Mouse (Mus musculus): Measurements from ENCODE around the gene Itpr1. TPM values are rescaled to one million over a fixed set of nuclear protein-coding genes. Genes with fewer than 3 reads are reported as not detected.

Gene Itpr1
- polyA plus RNA-seq, 1 experiment from 2014 or later = 5.4 TPM

GRCm38 (mm10) chr6:108436608-108437007 is 223.7 kb downstream of the Itpr1 start:
- ATAC-seq = no peak
- Histone ChIP-seq H3K9ac (no peak overlapping the region), H3K27me3 (replicated peaks) (no peaks in the 10 kb centered on the region), H3K4me3 (no peak overlapping the region), H3K4me2 (no peak overlapping the region), H3K27ac (no peak overlapping the region), H3K9me3 (replicated peaks) (0 out of 2 replicates have a peak, but pooled peaks cover 6% of the 10 kb centered on the region), H3K36me3 (peaks cover 16% of the 10 kb centered on the region), H3K4me1 (no peaks in the 10 kb centered on the region)
- 46% methylated on average over 5 of the region's 5 CpGs for WGBS (ENCODE audit: insufficient replicate concordance)

GRCm38 (mm10) chr6:108441290-108441689 is 228.4 kb downstream of the Itpr1 start:
- Histone ChIP-seq H3K9me3 (replicated peaks) (0 out of 2 replicates have a peak, but pooled peaks cover 6% of the 10 kb centered on the region), H3K4me1 (no peaks in the 10 kb centered on the region), H3K27ac (no peak overlapping the region), H3K36me3 (peaks cover 16% of the 10 kb centered on the region), H3K9ac (no peak overlapping the region), H3K4me3 (no peak overlapping the region), H3K4me2 (no peak overlapping the region), H3K27me3 (replicated peaks) (no peaks in the 10 kb centered on the region)
- WGBS (ENCODE audit: insufficient replicate concordance) = 82% methylated on average over 2 of the region's 2 CpGs
- ATAC-seq = no peak

GRCm38 (mm10) chr6:108442291-108442690 is 229.4 kb downstream of the Itpr1 start:
- Histone ChIP-seq H3K4me1 (no peaks in the 10 kb centered on the region), H3K27me3 (replicated peaks) (no peaks in the 10 kb centered on the region), H3K4me2 (no peak overlapping the region), H3K27ac (no peak overlapping the region), H3K36me3 (peaks cover 16% of the 10 kb centered on the region), H3K4me3 (no peak overlapping the region), H3K9ac (no peak overlapping the region), H3K9me3 (replicated peaks) (0 out of 2 replicates have a peak, but pooled peaks cover 6% of the 10 kb centered on the region)
- ATAC-seq = no peak
- 68% methylated on average over 3 of the region's 3 CpGs for WGBS (ENCODE audit: insufficient replicate concordance)

GRCm38 (mm10) chr6:108444435-108444834 is 231.5 kb downstream of the Itpr1 start:
- 71% methylated on average over 7 of the region's 7 CpGs for WGBS (ENCODE audit: insufficient replicate concordance)
- Histone ChIP-seq H3K4me2 (no peak overlapping the region), H3K9ac (no peak overlapping the region), H3K4me3 (no peak overlapping the region), H3K27me3 (replicated peaks) (no peaks in the 10 kb centered on the region), H3K36me3 (peaks cover 16% of the 10 kb centered on the region), H3K4me1 (0 out of 2 replicates have a peak, but pooled peaks cover 11% of the 10 kb centered on the region), H3K27ac (no peak overlapping the region), H3K9me3 (replicated peaks) (0 out of 2 replicates have a peak, but pooled peaks cover 6% of the 10 kb centered on the region)
- ATAC-seq = no peak

GRCm38 (mm10) chr6:108445006-108445405 is 232.1 kb downstream of the Itpr1 start:
- Histone ChIP-seq H3K36me3 (peaks cover 14% of the 10 kb centered on the region), H3K4me1 (0 out of 2 replicates have a peak, but pooled peaks cover 11% of the 10 kb centered on the region), H3K4me2 (no peak overlapping the region), H3K9me3 (replicated peaks) (0 out of 2 replicates have a peak, but pooled peaks cover 6% of the 10 kb centered on the region), H3K4me3 (no peak overlapping the region), H3K27ac (no peak overlapping the region), H3K9ac (no peak overlapping the region), H3K27me3 (replicated peaks) (no peaks in the 10 kb centered on the region)
- ATAC-seq = no peak
- 49% methylated on average over 7 of the region's 7 CpGs for WGBS (ENCODE audit: insufficient replicate concordance)

GRCm38 (mm10) chr6:108446766-108447165 is 233.9 kb downstream of the Itpr1 start:
- no peaks in the 10 kb centered on the region for H3K27me3 ChIP-seq (replicated peaks)
- no peak overlapping the region for H3K4me2 ChIP-seq
- 0 out of 2 replicates have a peak, but pooled peaks cover 5% of the 10 kb centered on the region for H3K36me3 ChIP-seq
- no peak for ATAC-seq
- H3K9ac ChIP-seq = no peak overlapping the region
- no peak overlapping the region for H3K4me3 ChIP-seq
- no peak overlapping the region for H3K27ac ChIP-seq
- H3K9me3 ChIP-seq (replicated peaks) = no peaks in the 10 kb centered on the region
- H3K4me1 ChIP-seq = 0 out of 2 replicates have a peak, but pooled peaks cover 11% of the 10 kb centered on the region
- WGBS (ENCODE audit: insufficient replicate concordance) = 67% methylated on average over 1 of the region's 1 CpGs

GRCm38 (mm10) chr6:108447179-108447845 is 234.4 kb downstream of the Itpr1 start:
- Histone ChIP-seq H3K4me1 (0 out of 2 replicates have a peak, but pooled peaks cover 11% of the 10 kb centered on the region), H3K27ac (no peak overlapping the region), H3K9ac (no peak overlapping the region), H3K27me3 (replicated peaks) (no peaks in the 10 kb centered on the region), H3K36me3 (0 out of 2 replicates have a peak, but pooled peaks cover 5% of the 10 kb centered on the region), H3K9me3 (replicated peaks) (no peaks in the 10 kb centered on the region), H3K4me3 (no peak overlapping the region), H3K4me2 (no peak overlapping the region)
- WGBS (ENCODE audit: insufficient replicate concordance) = 57% methylated on average over 8 of the region's 8 CpGs
- no peak for ATAC-seq

GRCm38 (mm10) chr6:108448016-108448735 is 235.3 kb downstream of the Itpr1 start:
- no peak for ATAC-seq
- no peaks in the 10 kb centered on the region for H3K27me3 ChIP-seq (replicated peaks)
- 66% methylated on average over 11 of the region's 11 CpGs for WGBS (ENCODE audit: insufficient replicate concordance)
- H3K4me3 ChIP-seq = no peak overlapping the region
- no peaks in the 10 kb centered on the region for H3K9me3 ChIP-seq (replicated peaks)
- no peak overlapping the region for H3K4me2 ChIP-seq
- 0 out of 2 replicates have a peak, but pooled peaks cover 5% of the 10 kb centered on the region for H3K36me3 ChIP-seq
- no peak overlapping the region for H3K9ac ChIP-seq
- no peak overlapping the region for H3K27ac ChIP-seq
- 0 out of 2 replicates have a peak, but pooled peaks cover 11% of the 10 kb centered on the region for H3K4me1 ChIP-seq

- Histone ChIP-seq H3K27me3 (replicated peaks) (no peaks in the 10 kb centered on the region), H3K27ac (no peak overlapping the region), H3K9ac (no peak overlapping the region), H3K4me2 (no peak overlapping the region), H3K4me3 (no peak overlapping the region), H3K36me3 (0 out of 2 replicates have a peak, but pooled peaks cover 5% of the 10 kb centered on the region), H3K4me1 (0 out of 2 replicates have a peak, but pooled peaks cover 11% of the 10 kb centered on the region), H3K9me3 (replicated peaks) (no peaks in the 10 kb centered on the region)
- 63% methylated on average over 2 of the region's 2 CpGs for WGBS (ENCODE audit: insufficient replicate concordance)
- ATAC-seq = no peak
These were observed 236.0 kb downstream of the Itpr1 start for GRCm38 (mm10) chr6:108448864-108449263.

- no peak for ATAC-seq
- no peak overlapping the region for H3K4me3 ChIP-seq
- H3K27ac ChIP-seq = no peak overlapping the region
- 40% methylated on average over 2 of the region's 2 CpGs for WGBS (ENCODE audit: insufficient replicate concordance)
- H3K9ac ChIP-seq = no peak overlapping the region
- no peaks in the 10 kb centered on the region for H3K9me3 ChIP-seq (replicated peaks)
- H3K36me3 ChIP-seq = 0 out of 2 replicates have a peak, but pooled peaks cover 5% of the 10 kb centered on the region
- peaks cover 21% of the 10 kb centered on the region for H3K4me1 ChIP-seq
- no peak overlapping the region for H3K4me2 ChIP-seq
- no peaks in the 10 kb centered on the region for H3K27me3 ChIP-seq (replicated peaks)
These were observed 238.6 kb downstream of the Itpr1 start for GRCm38 (mm10) chr6:108451536-108451935.

GRCm38 (mm10) chr6:108453618-108454017 is 240.7 kb downstream of the Itpr1 start:
- H3K27me3 ChIP-seq (replicated peaks) = no peaks in the 10 kb centered on the region
- no peak overlapping the region for H3K27ac ChIP-seq
- H3K4me1 ChIP-seq = peaks cover 19% of the 10 kb centered on the region
- no peaks in the 10 kb centered on the region for H3K9me3 ChIP-seq (replicated peaks)
- no peak overlapping the region for H3K4me2 ChIP-seq
- H3K4me3 ChIP-seq = no peak overlapping the region
- no peak for ATAC-seq
- H3K9ac ChIP-seq = no peak overlapping the region
- 0 out of 2 replicates have a peak, but pooled peaks cover 5% of the 10 kb centered on the region for H3K36me3 ChIP-seq
- WGBS (ENCODE audit: insufficient replicate concordance) = 65% methylated on average over 5 of the region's 5 CpGs
